Mouse (Mus musculus): ENCODE data around the gene Sptan1. TPM values are rescaled to one million over a fixed set of nuclear protein-coding genes. Genes with fewer than 3 reads are reported as not detected.
"Not testable (repeated sequence)": the region's sequence is repeated elsewhere in the genome, so short reads cannot be mapped to it uniquely, and the experiment has no call there.

Gene Sptan1
- total RNA-seq, 2 experiments from 2014 or later: 63.5 to 129 TPM

DNA sequence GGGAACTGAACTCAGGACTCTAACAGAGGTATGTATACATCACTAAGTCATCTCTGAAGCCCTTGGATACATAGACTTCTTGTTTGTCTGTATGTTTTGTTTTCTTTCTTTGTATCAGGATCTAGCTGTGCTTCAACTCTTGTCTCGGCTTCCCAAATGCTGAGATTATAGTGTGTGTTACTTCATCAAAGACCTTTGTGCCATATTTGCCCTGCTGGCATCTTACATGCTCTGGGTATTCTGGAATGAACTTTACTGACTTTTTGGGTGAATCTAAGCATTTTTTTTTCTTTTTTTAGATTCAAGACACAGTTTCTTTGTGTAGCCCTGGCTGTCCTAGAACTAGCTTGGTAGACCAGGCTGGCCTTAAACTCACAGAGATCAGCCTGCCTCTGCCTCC is 15.3 kb downstream of the Sptan1 start:
- ATAC-seq (replicated peaks; ENCODE audit: poor library complexity, severe bottlenecking): no peak

DNA sequence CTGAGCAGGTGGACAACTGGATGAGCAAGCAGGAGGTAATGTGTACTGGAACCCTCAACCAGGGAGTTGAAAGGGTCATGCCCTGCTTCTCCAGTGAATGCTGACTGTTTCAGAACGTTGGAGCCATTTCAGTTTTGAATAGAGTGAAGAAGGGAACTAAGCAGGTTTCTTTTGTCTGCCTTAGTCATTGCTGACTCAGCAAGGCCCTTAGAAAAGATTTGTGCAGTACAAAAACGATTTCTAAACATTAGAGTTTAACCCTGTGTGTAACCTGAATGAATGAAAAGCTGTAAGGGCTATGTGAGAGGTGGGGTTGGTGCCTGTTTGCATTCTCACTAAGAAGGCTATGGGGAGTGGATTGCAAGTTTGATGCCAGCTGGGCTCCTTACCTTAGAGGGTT is 26.6 kb downstream of the Sptan1 start:
- no peak for ATAC-seq (replicated peaks; ENCODE audit: poor library complexity, severe bottlenecking)

DNA sequence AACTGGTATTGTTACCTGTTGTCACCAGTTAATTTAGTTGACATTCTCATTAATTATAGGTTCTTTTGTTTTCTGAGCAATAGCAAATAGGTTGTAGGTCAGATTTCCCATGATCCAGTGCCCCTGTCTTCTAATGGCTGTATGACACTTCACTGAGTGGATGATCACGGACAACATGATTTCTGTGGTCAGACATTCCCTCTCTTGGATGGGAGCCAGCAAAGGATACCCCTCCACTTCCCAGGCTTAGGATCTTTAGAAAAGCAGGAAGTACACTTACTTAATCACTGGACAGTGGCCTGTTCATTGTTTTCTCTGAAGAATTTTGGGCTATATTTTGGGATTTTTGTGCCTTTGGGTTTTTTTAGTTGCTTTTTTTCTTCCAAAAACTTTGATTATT is 43.7 kb downstream of the Sptan1 start:
- no peak for ATAC-seq (replicated peaks; ENCODE audit: poor library complexity, severe bottlenecking)

DNA sequence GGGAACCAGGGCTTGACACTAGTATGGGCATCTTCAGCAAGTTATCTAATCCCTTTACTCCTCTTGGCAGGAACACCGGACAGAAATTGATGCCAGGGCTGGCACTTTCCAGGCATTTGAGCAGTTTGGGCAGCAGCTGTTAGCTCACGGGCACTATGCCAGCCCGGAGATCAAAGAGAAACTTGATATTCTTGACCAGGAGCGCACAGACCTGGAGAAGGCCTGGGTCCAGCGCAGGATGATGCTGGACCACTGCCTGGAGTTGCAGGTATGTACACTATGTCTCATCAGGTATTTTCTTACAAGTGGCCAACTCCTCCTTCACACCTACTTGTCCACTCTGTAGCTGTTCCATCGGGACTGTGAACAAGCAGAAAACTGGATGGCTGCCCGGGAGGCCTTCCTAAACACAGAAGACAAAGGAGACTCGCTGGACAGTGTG is 45.5 kb downstream of the Sptan1 start:
- no peak for ATAC-seq (replicated peaks; ENCODE audit: poor library complexity, severe bottlenecking)

DNA sequence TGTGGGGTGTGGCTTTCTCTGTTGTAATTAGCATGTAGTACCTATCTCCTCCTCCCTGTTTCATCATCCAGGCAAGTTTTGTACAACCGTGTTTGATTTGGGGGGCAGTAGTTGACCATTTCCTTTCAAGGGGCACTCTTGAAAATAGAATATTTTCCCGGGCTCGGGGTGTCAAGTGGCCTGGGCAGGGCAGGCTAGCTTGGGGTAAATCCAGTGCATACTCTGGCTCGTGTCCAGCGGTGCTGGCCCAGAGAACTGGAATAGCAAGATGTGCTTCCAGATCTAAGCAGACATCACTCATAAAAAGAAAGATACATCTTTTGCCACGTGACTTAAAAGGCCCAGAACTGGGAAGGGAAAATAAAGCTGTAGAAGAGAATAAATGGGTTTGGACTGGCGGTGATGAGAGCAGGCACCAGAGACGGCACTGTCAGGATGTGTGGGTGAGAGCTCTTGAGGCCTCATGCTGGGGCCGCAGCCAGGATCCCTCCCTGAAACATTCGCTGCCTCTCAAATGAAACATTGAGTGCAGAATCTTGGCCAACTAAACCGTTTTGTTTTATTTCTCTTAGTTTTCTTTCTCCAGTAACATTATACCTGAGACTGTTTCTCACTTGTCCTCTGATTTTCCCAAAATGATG is 49.1 kb downstream of the Sptan1 start:
- ATAC-seq (replicated peaks; ENCODE audit: poor library complexity, severe bottlenecking): no peak

DNA sequence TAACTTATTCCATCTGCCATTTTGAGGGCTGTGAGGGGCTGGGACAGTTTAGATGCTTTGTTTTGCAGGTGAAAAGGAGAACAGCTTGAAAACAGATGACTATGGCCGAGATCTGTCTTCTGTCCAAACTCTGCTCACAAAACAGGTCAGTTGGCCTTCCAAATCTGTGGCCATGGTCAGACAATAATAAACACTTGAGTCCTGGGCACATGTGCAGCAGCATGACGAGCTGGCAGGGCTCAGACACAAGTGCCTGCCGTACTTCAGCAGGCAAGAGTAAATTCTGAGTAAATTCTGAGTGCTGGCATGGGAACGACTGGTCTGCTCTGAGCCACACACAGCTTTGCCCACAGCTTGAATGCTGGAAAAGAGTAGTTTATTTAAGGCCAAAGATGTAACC is 60.1 kb downstream of the Sptan1 start:
- ATAC-seq (replicated peaks; ENCODE audit: poor library complexity, severe bottlenecking): no peak

DNA sequence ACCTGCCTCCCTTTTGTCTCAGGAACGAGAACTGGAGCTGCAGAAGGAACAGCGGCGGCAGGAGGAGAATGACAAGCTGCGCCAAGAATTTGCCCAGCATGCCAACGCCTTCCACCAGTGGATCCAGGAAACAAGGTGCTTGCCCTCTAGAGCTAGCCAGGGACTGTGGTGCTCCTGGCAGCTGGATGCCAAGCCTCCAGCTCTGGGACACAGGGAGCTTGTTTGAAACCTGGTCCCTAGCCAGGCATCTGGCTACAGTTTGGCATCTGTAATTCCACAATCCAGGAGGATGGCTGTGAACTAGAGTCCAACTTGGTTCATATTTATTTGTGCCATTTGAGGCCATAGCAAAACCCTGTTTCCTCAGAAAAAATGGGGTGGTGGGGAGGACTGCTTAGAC is 61.6 kb downstream of the Sptan1 start:
- ATAC-seq (replicated peaks; ENCODE audit: poor library complexity, severe bottlenecking): no peak

DNA sequence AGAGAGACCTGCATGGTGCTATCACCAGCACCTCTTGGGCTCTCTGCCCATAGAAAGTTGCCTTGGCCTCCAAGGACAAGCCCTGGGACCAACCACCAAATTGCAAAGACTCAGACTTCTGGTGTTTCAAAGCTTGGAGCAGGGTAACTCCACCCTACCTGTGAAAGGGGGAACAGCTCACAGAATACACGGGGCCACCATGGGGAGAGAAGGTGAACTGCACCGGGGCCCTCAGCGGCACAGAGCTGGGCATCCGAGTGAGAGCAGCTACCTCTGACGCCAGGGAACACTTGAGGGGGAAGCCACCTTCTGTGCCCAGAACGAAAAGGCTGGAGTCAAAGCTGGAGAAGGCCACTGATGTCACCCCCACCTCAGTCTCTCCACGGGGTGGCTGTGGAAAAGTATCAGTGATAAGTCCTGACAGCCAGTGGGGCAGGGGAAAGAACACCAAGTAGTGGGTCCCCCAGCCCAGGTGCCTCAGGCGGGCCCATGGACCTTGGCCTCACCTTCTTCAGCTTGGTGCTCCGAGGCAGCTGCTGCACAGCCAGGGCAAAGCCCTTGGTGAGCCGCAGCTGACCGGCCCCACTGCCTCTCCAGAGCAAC is 67.0 kb downstream of the Sptan1 start:
- peak; percentile 53; the same call in 1 of the 2 replicates for ATAC-seq (replicated peaks; ENCODE audit: poor library complexity, severe bottlenecking)

DNA sequence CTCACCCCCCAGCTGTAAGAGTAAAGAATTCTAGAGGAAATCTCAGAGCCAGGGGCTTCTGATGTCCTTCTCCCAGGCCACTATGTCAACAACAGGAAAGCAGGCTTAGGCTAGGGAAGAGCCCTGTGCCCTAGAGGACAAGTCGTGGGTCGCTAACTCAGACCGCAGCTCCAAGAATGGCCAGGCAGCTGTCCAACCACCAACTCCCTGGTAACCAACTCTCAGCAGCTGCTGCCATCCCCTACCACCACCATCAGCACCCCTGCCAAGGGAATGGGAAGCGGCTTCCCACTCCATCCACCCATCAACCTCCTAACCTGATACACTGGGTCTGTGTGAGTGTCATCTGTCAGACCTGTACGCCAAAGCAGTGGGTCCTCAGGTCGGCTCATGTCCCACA is 67.6 kb downstream of the Sptan1 start:
- ATAC-seq (replicated peaks; ENCODE audit: poor library complexity, severe bottlenecking): no peak

DNA sequence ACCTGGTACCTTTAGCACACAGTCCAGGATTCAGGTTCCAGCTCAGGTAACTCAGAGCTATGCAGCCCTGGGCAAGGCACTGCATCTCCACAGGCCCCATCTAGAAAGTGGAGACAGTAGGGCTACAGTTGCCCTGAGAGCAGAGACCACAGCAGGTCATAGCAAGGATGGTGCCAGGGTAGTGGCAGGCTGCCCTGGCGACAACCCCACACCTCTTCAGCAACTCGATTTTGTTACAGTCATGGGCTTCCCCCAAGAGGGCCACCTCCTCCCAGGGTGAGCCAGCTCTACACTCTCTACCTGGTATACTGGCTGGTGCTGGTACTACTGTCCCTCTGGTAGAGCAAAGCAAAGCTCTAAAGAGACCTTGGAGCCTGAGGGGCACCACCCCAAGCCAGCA is 72.4 kb downstream of the Sptan1 start:
- no peak for ATAC-seq (replicated peaks; ENCODE audit: poor library complexity, severe bottlenecking)

DNA sequence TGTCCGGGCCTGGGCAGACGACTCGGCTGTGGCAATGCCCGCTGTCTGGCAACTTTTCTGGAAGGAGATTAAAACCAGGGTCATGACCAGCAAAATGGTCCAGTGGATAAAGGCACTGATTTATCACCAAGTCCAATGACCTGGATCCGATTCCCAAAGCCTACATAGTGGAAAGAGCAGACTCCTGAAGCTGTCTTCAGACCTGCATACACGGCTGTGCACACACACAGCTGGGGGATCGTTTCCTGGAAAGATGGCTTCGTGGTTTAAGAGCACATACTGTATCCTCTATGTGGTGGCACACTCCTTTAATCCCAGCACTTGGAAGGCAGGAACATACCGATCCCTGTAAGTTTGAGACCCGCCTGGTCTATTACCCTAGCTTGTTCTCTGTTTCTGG is 73.0 kb downstream of the Sptan1 start:
- no peak for ATAC-seq (replicated peaks; ENCODE audit: poor library complexity, severe bottlenecking)

DNA sequence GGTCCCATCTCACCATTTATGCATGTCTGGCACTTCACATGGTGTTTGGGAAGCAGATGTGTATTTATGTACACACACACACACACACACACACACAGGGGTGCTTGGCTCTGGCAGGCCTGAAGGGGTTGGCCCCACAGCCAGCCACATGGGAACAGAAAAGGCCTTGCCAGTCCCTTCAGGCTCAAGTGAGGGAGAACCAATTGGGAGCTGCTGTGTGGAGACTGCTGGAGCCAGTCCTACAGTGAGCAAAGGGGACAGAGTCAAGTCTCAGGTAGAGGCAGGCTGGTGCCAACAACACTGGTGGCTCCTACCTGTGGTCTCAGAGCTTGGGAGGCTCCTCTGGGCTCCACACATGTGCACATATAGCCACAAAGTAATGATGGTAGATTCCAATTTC is 74.3 kb downstream of the Sptan1 start:
- no peak for ATAC-seq (replicated peaks; ENCODE audit: poor library complexity, severe bottlenecking)

DNA sequence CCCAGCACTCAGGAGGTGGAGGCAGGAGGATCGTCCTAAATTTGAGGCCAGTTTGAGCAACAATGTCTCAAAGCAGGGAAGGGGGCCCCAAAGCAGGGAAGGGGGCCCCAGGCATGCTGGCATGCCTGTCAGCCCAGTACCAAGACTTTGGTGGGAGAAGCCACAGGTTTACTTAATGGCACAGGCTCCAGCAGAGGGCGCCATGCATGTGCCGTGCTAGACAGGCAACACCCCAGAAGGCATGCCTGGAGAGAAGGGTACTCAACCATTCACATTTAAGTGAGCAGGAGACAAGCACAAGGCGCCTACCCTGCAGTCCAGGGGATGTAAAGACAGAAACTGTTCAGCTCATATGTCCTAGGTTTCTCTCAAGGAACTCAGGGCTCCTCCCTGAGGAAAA is 77.1 kb downstream of the Sptan1 start:
- peak; percentile 75 for ATAC-seq (replicated peaks; ENCODE audit: poor library complexity, severe bottlenecking)

DNA sequence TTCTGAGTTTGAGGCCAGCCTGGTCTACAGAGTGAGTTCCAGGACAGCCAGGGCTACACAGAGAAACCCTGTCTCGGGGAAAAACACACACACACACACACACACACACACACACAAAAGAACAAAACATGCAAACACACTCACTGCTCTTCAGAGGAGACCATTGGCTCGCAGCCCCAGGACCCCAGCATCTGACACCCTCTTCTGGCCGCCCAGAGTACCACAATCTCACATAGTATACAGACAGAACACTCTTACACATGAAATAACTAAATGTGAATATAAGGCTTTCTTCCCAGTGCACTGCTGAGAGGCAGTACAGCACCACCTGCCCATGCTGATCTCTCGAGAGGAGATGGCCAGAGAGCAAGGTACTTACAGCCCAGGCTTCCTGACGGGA is 79.2 kb downstream of the Sptan1 start:
- no peak for ATAC-seq (replicated peaks; ENCODE audit: poor library complexity, severe bottlenecking)

DNA sequence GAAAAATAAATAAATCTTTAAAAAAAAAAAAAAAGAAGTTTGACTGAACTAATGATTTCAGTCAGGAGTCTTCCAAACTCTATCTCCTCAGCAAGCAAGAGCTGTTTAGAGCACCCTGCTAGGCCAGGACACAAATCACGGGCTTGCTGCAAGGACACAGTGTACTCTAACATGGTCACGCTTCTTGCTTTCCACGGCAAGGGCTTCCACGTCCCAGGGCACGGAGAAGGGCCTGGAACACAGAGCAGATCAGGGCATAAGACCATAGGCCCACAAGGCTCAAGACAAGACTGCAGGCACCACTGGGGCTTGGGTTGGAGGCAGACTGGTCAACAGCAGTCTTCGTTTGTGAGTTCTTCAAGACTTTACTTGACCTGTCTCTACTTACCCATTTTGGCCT is 81.8 kb downstream of the Sptan1 start:
- ATAC-seq (replicated peaks; ENCODE audit: poor library complexity, severe bottlenecking): no peak

DNA sequence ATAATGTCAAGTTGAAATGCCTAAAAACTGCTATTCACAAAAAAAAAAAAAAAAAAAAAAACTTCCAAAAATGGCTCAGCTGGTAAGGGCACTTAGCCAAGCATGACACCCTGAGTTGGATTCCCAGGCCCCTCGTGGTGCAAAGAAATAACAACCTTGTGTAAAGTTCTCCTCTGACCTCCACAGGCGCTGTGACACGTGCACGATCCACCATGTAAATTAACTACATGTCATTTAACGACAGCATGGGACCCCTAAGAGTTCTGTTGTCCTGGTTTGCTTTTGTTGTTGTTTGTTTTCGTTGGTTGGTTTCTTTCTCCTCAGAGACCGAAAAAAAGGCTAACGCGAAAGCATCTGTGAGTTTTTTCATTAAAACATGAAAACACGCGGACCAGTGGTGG is 82.7 kb downstream of the Sptan1 start:
- 0 out of 2 replicates have a peak, but pooled peaks have one; percentile 38 for ATAC-seq (replicated peaks; ENCODE audit: poor library complexity, severe bottlenecking)

DNA sequence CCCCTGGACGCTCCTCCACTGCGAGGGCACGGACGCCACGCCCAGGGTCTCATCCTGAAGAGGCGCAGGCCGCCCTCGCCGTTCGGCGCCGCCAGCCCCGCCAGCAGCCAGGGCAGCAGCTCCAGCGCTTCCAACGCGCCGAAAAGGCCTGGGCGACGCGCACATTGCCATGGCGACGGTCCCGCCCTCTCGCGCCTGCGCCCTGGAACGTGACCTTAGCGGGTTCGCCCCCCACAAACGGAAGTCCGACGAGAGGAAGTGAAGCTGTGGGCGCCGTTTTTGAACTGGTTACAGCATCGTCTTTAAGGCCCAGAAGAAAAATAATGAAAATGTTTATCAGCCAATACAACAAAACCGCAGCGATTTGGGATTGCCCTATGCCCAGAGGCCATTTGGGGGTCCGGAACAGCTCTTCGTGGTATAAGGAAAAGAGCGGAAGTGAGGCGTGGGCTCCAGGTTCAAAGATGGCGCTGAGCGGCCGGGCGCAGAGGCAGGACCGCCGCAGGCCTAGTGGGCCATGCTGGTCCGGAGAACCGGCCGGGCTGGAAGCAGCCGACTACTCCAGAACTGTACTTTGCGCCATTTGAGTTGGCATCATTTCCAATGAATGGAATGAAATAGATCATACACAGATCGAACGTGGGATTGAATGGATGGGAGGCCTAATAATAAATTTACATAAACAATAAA is 83.5 kb downstream of the Sptan1 start, which contains the start of gene Wdr34:
Wdr34 (minus strand) TSS at position 183 of the 690 bp plus-strand sequence.
- peak; percentile 93 for ATAC-seq (replicated peaks; ENCODE audit: poor library complexity, severe bottlenecking)

DNA sequence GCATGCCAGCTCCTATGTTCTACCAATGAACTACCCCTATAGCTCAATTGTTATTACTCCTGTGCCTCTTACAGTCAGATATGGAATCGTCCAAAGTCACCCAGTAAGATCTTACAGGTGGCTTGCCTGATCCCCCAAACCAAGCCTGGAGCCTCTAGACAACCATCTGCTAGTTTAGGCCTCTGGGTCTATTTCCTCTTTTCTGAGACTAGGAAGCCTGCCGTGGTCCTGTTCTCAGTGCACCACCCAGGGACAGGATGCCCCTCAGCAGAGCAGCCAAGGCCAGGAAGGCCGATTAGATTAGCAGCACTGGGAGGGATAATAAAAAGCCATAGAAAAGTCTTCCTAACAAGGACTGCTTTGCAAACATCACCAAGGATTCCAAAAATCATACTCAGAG is 84.5 kb downstream of the Sptan1 start:
- no peak for ATAC-seq (replicated peaks; ENCODE audit: poor library complexity, severe bottlenecking)

DNA sequence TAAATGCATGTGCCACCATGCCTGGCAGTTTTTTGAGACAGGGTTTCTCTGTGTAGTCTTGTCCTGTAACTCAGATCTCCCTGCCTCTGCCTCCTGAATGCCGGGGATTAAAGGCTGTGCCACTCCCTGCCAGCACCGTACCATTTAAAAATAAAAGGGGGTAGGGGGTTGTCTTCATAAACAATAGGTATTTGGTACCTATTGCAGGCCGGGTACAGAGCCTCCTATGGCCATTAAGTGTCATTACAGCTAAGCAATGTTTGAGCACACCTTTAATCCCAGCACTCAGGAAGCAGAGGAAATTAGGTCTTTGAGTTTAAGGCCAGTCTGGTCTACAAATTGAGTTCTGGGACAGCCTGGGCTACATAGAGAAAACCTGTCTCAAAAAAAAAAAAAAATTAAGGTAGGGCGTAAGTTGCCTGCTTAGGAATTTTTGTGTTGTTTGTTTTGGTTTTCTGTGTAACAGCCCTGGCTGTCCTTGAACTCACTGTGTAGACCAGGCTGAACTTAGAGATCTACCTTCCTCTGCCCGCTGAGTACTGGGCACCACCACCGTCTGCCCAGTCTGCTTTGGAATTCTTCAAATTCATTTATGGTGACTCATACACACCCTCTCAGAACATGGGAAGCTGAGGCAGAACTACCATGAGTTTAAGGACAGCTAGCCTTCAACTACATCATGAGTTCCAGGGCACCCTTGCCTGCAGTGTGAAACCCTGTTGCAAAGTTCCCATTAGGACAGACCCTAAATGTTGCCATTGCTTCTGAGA is 86.8 kb downstream of the Sptan1 start:
- no peak for ATAC-seq (replicated peaks; ENCODE audit: poor library complexity, severe bottlenecking)

DNA sequence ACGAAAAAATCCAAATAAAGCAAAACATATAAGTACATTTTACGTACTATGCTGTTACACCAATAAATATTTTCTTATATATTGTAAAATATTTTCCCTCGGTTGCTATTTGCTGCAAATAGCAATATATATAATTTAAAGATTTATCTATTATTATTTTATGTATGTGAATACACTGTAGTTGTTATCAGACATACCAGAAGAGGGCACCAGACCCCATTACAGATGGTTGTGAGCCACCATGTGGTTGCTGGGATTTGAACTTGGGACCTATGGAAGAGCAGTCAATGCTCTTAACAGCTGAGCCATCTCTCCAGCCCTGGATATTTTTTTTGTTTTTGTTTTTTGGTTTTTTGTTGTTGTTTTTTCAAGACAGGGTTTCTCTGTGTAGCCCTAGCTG is 90.0 kb downstream of the Sptan1 start:
- not testable (repeated sequence) for ATAC-seq (replicated peaks; ENCODE audit: poor library complexity, severe bottlenecking)

DNA sequence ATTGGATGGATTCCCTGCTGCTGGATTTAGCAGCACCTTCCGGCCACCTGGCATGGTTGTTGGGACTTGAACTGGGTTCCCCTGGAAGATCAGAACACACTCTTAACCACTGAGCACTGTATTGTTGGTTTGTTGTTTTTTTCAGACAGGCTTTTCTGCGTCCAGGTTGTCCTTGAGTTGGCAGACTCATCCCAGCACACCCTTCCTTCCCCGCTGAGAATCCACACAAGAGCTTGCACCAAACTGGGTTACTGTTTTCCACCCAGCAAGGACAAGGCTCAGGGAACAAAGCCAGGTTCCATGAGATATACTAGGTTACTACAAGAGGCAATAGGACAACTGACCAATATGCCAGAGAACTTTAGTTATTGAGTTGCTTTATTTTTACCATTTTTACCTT is 91.4 kb downstream of the Sptan1 start:
- ATAC-seq (replicated peaks; ENCODE audit: poor library complexity, severe bottlenecking): no peak
